Mouse (Mus musculus): ENCODE measurements around the gene Tbc1d25. TPM values are rescaled to one million over a fixed set of nuclear protein-coding genes. Genes with fewer than 3 reads are reported as not detected.

The Tbc1d25 gene
- polyA plus RNA-seq, 1 experiment from 2014 or later, result 11.9 TPM

- WGBS, result 82% methylated on average over 5 of the region's 5 CpGs
- no peaks in the 10 kb centered on the region for H3K27me3 ChIP-seq (ENCODE audit: insufficient read depth, poor library complexity, severe bottlenecking)
- no peaks in the 10 kb centered on the region for H3K4me1 ChIP-seq
- no peak for DNase-seq (ENCODE audit: low spot score)
- no peaks in the 10 kb centered on the region for H3K9me3 ChIP-seq
- H3K4me3 ChIP-seq, result no peak overlapping the region
- H3K27ac ChIP-seq, result no peak overlapping the region
- H3K36me3 ChIP-seq, result peaks cover 11% of the 10 kb centered on the region; the same call in 1 of the 2 replicates
These were observed 12.9 kb downstream of the Tbc1d25 start for GRCm38 (mm10) chrX:8163076-8163475.

DNA sequence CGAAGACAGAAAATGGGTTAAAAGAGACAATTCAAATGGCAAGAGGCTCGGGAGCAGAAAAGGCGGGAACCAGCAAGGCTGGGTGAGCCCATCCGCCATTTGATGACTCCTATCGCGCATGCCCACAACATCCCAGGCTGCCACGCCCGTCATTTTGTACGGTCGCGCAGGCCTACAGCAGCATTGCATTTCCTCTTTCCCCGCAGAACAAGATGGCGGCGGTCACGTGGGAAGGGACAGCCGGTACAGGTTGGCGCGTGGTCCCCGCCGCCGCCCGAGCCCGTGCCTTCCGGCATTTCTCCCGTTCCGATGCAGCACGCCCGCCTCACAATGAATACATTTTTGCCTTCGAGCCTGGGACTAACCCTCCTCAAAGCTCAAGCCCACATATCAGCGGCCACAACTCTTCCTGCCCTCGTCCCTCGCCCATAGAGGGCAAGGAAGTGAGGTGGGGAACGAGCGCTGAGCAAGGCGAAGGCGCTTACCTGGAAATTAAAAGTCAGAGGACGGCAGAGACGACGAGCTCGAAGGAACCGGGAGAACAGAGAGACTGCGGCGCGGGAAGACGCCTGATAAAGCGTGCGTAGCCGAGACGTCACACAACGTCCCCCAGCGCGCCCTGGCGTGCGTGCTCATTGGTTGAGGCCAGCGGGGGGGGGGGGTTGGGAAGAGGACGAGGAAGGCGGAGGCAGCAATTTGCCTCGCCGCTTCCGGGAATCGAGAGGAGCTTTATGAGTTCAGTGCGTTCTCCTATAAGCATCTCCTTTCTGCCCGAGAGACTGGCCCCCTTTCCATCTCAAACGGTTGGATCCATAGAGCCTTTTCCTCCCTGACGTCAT, 30.6 kb downstream of the Tbc1d25 start, which contains the start of gene Rbm3:
Gene Rbm3 (minus strand): TSS at position 728 of the 839 bp plus-strand sequence.
- H3K36me3 ChIP-seq, result peaks cover 32% of the 10 kb centered on the region
- peaks cover 4% of the 10 kb centered on the region; the same call in 1 of the 2 replicates for H3K4me1 ChIP-seq
- no peaks in the 10 kb centered on the region for H3K27me3 ChIP-seq (ENCODE audit: insufficient read depth, poor library complexity, severe bottlenecking)
- peak within 1 kb of the TSS; percentile 70 for H3K4me3 ChIP-seq
- peak; percentile 93 for DNase-seq (ENCODE audit: low spot score)
- peak within 1 kb of the TSS; percentile 95 for H3K27ac ChIP-seq
- H3K9me3 ChIP-seq, result no peaks in the 10 kb centered on the region
- WGBS, result 18% methylated on average over 65 of the region's 65 CpGs

DNA sequence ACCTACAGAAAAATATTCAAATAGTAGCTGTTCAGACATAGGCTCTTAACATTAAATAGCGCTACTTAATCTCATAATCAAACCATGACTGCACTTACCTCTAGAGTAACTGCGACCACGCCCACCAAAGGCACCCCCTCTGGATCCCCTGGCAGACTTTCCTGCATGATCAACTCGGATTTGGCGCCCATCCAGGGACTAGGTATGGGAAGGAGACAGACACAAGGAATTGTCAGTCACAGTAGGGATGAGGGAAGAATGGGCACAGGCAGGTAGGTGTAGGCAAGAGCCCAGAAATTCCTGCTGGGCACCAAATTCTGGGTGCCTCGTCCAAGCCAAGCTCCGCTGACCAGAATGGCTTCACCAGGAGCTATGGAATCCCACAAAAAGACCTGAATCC, 32.2 kb downstream of the Tbc1d25 start:
- H3K27ac ChIP-seq, result 0 out of 2 replicates have a peak overlapping the region, but pooled peaks have one; percentile 22
- H3K27me3 ChIP-seq (ENCODE audit: insufficient read depth, poor library complexity, severe bottlenecking), result no peaks in the 10 kb centered on the region
- H3K4me1 ChIP-seq, result peaks cover 4% of the 10 kb centered on the region; the same call in 1 of the 2 replicates
- H3K36me3 ChIP-seq, result peaks cover 37% of the 10 kb centered on the region
- WGBS, result 78% methylated on average over 7 of the region's 7 CpGs
- no peak for DNase-seq (ENCODE audit: low spot score)
- H3K9me3 ChIP-seq, result no peaks in the 10 kb centered on the region
- peak overlapping the region; percentile 70 for H3K4me3 ChIP-seq

- Histone ChIP-seq H3K27me3 (ENCODE audit: insufficient read depth, poor library complexity, severe bottlenecking) (no peaks in the 10 kb centered on the region), H3K4me3 (no peak overlapping the region), H3K36me3 (peaks cover 38% of the 10 kb centered on the region), H3K27ac (no peak overlapping the region), H3K4me1 (peaks cover 4% of the 10 kb centered on the region; the same call in 1 of the 2 replicates), H3K9me3 (no peaks in the 10 kb centered on the region)
- 74% methylated on average over 7 of the region's 7 CpGs for WGBS
- DNase-seq (ENCODE audit: low spot score), result no peak
These were observed 33.0 kb downstream of the Tbc1d25 start for GRCm38 (mm10) chrX:8142948-8143347.

DNA sequence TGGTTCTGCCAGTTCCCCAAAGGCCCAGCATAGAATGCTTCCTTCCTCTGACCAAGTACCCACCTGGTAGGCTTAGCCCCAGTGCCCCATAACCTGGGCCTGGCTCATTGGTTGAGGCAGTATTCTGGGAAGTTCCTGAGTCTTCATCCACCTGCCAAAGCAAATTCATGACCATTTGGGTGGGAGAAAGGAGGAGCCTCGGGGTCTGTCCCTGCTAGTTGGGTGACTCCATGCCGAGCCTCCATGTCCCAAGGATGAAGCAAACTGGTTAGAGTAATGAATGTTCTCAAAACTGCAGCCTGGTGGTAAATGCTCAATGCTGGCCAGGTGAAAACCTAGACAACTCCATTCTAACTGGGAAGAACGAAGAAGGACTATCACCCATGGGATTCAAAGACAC, 34.9 kb downstream of the Tbc1d25 start:
- WGBS, result 77% methylated on average over 3 of the region's 3 CpGs
- no peaks in the 10 kb centered on the region for H3K27me3 ChIP-seq (ENCODE audit: insufficient read depth, poor library complexity, severe bottlenecking)
- peaks cover 38% of the 10 kb centered on the region for H3K36me3 ChIP-seq
- peaks cover 4% of the 10 kb centered on the region; the same call in 1 of the 2 replicates for H3K4me1 ChIP-seq
- H3K27ac ChIP-seq, result no peak overlapping the region
- H3K9me3 ChIP-seq, result no peaks in the 10 kb centered on the region
- no peak overlapping the region for H3K4me3 ChIP-seq
- DNase-seq (ENCODE audit: low spot score), result no peak

DNA sequence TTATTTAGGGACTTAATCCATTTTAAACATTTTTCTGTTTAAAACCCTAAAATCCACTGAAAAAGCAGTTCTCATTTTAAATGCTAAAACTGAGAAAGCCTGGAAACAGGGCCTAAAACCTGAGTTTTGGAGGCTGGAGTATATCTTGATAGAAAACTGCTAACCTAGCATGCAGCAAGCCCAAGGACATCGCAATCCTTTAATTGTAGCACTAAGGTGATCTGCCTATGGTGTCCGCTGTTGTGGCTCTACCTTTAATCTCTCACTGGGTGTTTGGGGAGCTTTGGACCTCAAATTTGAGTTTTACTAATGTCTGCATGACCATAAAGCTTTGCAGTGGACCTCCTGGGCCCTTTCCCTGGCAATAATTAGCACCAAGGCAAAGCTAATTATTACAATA, 35.5 kb downstream of the Tbc1d25 start:
- peaks cover 4% of the 10 kb centered on the region; the same call in 1 of the 2 replicates for H3K4me1 ChIP-seq
- H3K36me3 ChIP-seq, result peaks cover 38% of the 10 kb centered on the region
- H3K4me3 ChIP-seq, result no peak overlapping the region
- no peaks in the 10 kb centered on the region for H3K27me3 ChIP-seq (ENCODE audit: insufficient read depth, poor library complexity, severe bottlenecking)
- no peak for DNase-seq (ENCODE audit: low spot score)
- no peaks in the 10 kb centered on the region for H3K9me3 ChIP-seq
- 92% methylated on average over 2 of the region's 2 CpGs for WGBS
- H3K27ac ChIP-seq, result no peak overlapping the region

- peaks cover 4% of the 10 kb centered on the region; the same call in 1 of the 2 replicates for H3K4me1 ChIP-seq
- H3K27me3 ChIP-seq (ENCODE audit: insufficient read depth, poor library complexity, severe bottlenecking), result no peaks in the 10 kb centered on the region
- H3K9me3 ChIP-seq, result no peaks in the 10 kb centered on the region
- peaks cover 37% of the 10 kb centered on the region for H3K36me3 ChIP-seq
- no peak overlapping the region for H3K4me3 ChIP-seq
- 70% methylated on average over 1 of the region's 1 CpGs for WGBS
- no peak overlapping the region for H3K27ac ChIP-seq
- no peak for DNase-seq (ENCODE audit: low spot score)
These were observed 36.5 kb downstream of the Tbc1d25 start for GRCm38 (mm10) chrX:8139480-8139879.

DNA sequence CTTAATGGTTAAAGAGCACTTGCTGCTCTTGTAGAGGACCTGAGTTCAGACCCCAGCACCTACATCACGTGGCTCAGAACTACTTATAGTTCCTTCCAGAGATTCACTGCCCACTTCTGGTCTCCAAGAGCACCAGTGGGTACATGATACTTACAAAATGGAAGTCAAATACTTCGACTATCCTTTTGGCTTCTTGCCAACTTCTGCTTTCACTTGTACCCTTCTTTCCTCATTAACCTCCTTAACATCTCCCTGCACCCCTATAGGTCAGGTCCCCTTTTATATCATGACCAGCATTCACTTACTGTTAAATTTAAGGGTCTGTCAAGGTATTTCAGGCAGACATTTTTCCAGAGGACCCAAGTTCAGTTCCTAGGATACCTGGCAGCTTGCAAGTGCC, 40.1 kb downstream of the Tbc1d25 start:
- Histone ChIP-seq H3K36me3 (peaks cover 12% of the 10 kb centered on the region), H3K27me3 (ENCODE audit: insufficient read depth, poor library complexity, severe bottlenecking) (no peaks in the 10 kb centered on the region), H3K4me3 (no peak overlapping the region), H3K4me1 (no peaks in the 10 kb centered on the region), H3K27ac (no peak overlapping the region), H3K9me3 (no peaks in the 10 kb centered on the region)
- 50% methylated on average over 2 of the region's 2 CpGs for WGBS
- DNase-seq (ENCODE audit: low spot score), result no peak

GRCm38 (mm10) chrX:8132017-8132976, 43.7 kb downstream of the Tbc1d25 start, which contains the start of gene Wdr13:
Gene Wdr13, minus strand, starts transcription at chrX:8132892.
- peak; percentile 95 for DNase-seq (ENCODE audit: low spot score)
- peak within 1 kb of the TSS; percentile 66 for H3K4me3 ChIP-seq
- no peaks in the 10 kb centered on the region for H3K9me3 ChIP-seq
- no peaks in the 10 kb centered on the region for H3K4me1 ChIP-seq
- H3K27ac ChIP-seq, result peak within 1 kb of the TSS; percentile 91
- WGBS, result 9% methylated on average over 40 of the region's 40 CpGs
- no peaks in the 10 kb centered on the region for H3K27me3 ChIP-seq (ENCODE audit: insufficient read depth, poor library complexity, severe bottlenecking)
- H3K36me3 ChIP-seq, result peaks cover 24% of the 10 kb centered on the region; the same call in 1 of the 2 replicates

GRCm38 (mm10) chrX:8131393-8131792, 44.6 kb downstream of the Tbc1d25 start:
- peak overlapping the region; percentile 66 for H3K4me3 ChIP-seq
- peak overlapping the region; percentile 91; the same call in 1 of the 2 replicates for H3K27ac ChIP-seq
- DNase-seq (ENCODE audit: low spot score), result no peak
- no peaks in the 10 kb centered on the region for H3K4me1 ChIP-seq
- no peaks in the 10 kb centered on the region for H3K27me3 ChIP-seq (ENCODE audit: insufficient read depth, poor library complexity, severe bottlenecking)
- H3K36me3 ChIP-seq, result peaks cover 27% of the 10 kb centered on the region; the same call in 1 of the 2 replicates
- H3K9me3 ChIP-seq, result no peaks in the 10 kb centered on the region
- 87% methylated on average over 17 of the region's 17 CpGs for WGBS

DNA sequence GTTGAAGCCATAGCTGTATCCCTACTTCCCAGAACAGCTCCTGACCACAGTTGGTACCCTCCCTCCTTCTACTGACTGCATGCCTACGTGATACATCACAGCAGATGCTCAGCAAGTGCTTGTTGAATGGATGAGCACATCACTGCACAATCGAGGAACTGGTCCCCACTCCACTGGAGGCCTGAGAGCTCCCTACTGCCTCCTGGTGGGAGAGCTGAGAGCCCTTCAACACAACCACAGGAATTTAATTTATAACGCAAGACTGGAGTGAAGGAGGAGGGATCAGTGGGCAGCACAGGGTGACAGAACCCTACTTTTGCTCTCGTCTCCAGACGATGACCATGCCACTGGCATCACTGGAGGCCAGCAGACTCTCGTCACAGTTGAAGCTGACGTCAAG, 50.7 kb downstream of the Tbc1d25 start:
- H3K27me3 ChIP-seq (ENCODE audit: insufficient read depth, poor library complexity, severe bottlenecking), result no peaks in the 10 kb centered on the region
- peaks cover 43% of the 10 kb centered on the region for H3K36me3 ChIP-seq
- no peak for DNase-seq (ENCODE audit: low spot score)
- H3K4me3 ChIP-seq, result no peak overlapping the region
- H3K27ac ChIP-seq, result no peak overlapping the region
- H3K4me1 ChIP-seq, result no peaks in the 10 kb centered on the region
- 75% methylated on average over 7 of the region's 7 CpGs for WGBS
- no peaks in the 10 kb centered on the region for H3K9me3 ChIP-seq

DNA sequence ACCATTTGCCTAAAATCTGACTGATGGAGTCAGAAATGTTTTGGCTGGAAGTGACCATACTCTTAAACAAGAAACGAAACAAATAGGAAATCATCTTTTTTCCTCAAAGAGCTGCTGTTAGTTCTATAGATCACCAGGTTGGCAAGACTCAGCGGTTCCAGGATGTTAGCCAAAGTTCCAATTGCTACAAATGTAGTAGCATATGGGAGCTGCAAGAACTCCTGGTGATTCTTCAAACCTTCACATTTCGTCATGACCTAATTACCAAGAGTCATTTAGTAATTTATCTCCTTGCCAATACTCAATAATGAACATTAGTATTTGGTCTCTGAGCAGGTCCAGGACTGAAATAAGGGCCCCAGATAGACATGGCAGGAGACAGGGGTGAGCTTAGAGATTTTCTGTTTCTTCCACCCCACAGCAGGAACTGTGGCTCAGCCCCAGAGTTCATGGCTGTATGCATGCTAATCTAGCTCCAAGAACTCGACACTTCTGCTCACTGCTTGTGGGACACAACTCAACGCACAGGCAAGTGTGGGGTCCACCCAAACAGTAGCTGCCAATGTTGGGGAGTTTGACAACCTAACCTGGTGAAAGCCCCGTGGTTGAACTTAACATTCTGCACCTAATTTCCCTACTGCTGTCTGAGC, 52.0 kb downstream of the Tbc1d25 start:
- WGBS, result 76% methylated on average over 6 of the region's 6 CpGs
- Histone ChIP-seq H3K36me3 (peaks cover 33% of the 10 kb centered on the region), H3K4me1 (no peaks in the 10 kb centered on the region), H3K27me3 (ENCODE audit: insufficient read depth, poor library complexity, severe bottlenecking) (no peaks in the 10 kb centered on the region), H3K9me3 (no peaks in the 10 kb centered on the region), H3K27ac (no peak overlapping the region), H3K4me3 (no peak overlapping the region)
- no peak for DNase-seq (ENCODE audit: low spot score)

Data from heart, embryonic 10.5 days (tissue).